Mouse (Mus musculus): ENCODE results near the gene Riok2. TPM values are rescaled to one million over a fixed set of nuclear protein-coding genes. Genes with fewer than 3 reads are reported as not detected.
"Not testable (repeated sequence)": the region's sequence is repeated elsewhere in the genome, so short reads cannot be mapped to it uniquely, and the experiment has no call there.

Riok2 gene
- 27.5 and 27.9 TPM in 2 replicates for polyA plus RNA-seq (2016; fragmentation: Nextera tagmentation; extraction: Ambion mirVana)

DNA sequence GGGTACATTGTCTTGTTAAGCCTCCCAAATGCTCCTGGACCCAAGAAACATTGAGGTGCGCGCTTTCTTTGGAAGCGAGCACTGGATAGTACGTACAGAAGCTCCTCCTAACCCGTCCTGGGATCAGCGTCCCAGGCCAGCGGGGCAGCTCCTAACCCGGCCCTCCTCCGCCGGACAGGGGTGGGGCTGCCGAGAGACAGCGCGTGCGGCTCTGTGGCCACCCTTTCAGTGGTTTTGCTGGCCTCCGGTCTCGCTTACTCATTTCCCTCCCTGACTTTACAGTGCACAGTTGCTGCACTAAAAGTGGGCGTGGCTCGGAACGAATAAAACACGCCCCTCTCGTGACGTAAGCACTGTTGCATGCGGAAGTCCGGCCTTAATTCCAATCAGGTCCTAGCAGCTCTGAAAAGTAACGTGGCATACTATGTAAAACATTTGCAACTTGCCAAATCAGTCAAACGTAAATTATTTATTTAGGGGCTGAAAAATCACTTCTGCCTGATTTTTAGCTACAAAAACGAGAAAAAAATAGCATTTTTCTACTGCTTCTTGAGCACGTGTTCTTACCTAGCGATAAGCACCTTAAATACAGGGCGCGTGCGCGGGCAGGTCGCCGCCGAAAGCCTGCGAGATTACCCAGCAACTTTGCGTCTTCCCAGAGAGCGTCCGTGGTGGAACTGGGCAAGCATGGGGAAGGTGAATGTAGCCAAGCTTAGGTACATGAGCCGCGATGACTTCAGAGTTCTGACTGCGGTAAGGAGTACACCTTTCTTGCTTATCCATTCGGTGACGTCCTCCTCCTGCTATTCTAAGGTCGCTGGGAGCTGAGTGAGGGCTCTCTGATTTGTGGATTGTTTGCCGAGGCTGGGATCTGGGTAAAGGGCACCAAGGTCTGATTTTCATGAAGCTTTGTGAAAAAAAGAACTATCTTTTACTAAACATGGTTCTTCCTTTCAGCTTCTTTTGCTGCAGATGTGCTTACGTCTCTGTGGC is at the start of gene Riok2:
Gene Riok2, plus strand, starts transcription at position 392 of the 993 bp plus-strand sequence.
- Histone ChIP-seq H3K9ac (peak within 1 kb of the TSS; percentile 59), H3K27me3 (replicated peaks) (no peaks in the 10 kb centered on the region), H3K36me3 (peaks cover 9% of the 10 kb centered on the region), H3K4me1 (no peaks in the 10 kb centered on the region; the same call in 1 of the 2 replicates), H3K27ac (0 out of 2 replicates have a peak within 1 kb of the TSS, but pooled peaks have one; percentile 20), H3K4me3 (peak within 1 kb of the TSS; percentile 50), H3K4me2 (replicated peaks) (peak within 1 kb of the TSS; percentile 71), H3K9me3 (no peaks in the 10 kb centered on the region)
- WGBS: under 1% methylated on average over 48 of the region's 48 CpGs
- ATAC-seq (ENCODE audit: low FRiP score, low read depth): peak; percentile 98

DNA sequence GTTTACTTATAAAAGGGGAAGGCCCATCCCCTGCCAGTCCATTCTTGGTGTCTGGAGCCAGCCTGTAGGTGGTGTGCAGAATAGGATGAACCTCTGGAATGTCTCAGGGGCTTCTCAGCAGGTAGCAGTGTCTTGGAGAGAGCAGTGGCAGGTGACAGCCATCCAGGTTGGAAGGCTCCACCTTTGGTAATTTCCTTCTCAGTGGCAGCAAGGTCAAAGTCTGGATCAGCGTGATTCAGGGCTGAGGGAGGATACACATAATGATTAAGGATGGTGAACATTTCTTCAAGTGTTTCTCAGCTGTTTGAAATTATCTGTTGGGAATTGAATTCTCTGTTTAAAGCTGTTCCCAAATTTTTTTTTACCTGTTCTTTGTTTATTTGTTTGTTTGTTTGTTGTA is 48.1 kb upstream of the Riok2 start:
- not testable (repeated sequence) for ATAC-seq (ENCODE audit: low FRiP score, low read depth); H3K4me2 ChIP-seq (replicated peaks); H3K9me3 ChIP-seq; H3K27ac ChIP-seq; H3K27me3 ChIP-seq (replicated peaks); H3K9ac ChIP-seq; H3K4me3 ChIP-seq; H3K36me3 ChIP-seq; H3K4me1 ChIP-seq
- WGBS: 81% methylated on average over 1 of the region's 1 CpGs

DNA sequence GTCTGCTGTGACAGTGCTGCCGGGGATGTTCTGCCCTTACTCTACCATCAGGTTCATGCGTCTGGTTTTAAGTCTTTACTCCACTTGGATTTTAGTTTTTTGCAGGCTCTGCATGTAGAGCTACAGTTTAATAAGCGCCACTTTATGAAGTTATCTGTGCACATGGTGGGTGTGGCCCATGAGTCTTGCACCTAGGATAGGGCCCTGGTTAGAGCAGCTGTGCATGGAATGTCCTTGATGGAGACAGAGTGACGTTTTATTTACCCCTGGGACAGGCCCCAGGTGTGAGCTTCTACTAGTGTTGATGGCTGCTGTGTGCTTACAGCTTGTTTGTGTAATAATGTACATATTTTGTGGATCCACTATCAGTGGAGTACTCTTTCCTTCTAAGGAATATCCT is 47.5 kb upstream of the Riok2 start:
- no peaks in the 10 kb centered on the region for H3K4me1 ChIP-seq
- no peak overlapping the region for H3K27ac ChIP-seq
- WGBS: 90% methylated on average over 4 of the region's 4 CpGs
- H3K4me2 ChIP-seq (replicated peaks): no peak overlapping the region
- H3K36me3 ChIP-seq: no peaks in the 10 kb centered on the region
- no peaks in the 10 kb centered on the region for H3K27me3 ChIP-seq (replicated peaks)
- no peak for ATAC-seq (ENCODE audit: low FRiP score, low read depth)
- no peaks in the 10 kb centered on the region for H3K9me3 ChIP-seq
- no peak overlapping the region for H3K4me3 ChIP-seq
- no peak overlapping the region for H3K9ac ChIP-seq

DNA sequence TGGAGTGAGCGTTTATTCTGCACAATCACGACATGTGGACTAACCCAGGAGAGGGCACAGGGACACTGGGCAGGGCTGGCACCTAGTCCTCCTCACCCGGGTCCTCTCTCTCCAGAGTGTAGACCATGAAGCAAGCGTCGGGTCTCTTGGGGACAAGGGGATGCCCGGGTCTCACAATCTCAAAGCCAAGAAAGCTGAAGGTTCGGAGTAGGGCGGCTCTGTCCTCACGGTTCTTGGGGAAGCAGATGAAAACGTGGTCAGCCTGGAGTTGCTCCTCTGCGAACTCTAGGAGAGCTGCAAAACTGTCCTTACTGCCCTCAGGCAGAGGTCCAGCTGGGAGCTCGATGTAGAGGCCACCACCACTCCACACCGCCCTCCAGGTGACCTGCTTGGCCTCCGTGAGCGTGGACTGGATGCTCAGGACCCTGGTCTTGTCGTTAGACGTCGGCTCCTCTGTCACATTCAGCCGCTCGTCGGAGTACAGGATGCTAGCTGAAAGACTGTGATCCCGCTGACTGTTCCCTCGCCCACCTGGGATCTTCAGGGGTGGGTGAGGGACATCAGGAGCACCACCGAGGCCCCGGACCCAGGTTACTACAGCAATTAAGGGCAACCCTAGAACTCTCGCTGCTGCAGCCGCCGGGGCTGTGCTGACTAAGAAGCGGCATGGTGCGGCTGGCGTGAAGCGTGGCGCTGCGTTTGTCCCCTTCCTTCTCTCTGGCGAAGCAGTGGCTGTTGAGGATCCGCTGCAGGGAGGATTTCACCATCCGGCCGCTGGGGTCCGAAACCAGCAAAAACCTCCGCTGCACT is 28.5 kb upstream of the Riok2 start:
- H3K4me1 ChIP-seq; H3K27ac ChIP-seq; H3K27me3 ChIP-seq (replicated peaks); H3K9me3 ChIP-seq; H3K9ac ChIP-seq; H3K36me3 ChIP-seq: not testable (repeated sequence)
- peak overlapping the region; percentile 22 for H3K4me3 ChIP-seq
- ATAC-seq (ENCODE audit: low FRiP score, low read depth): peak; percentile 84
- WGBS: 5% methylated on average over 36 of the region's 40 CpGs
- peak overlapping the region; percentile 56 for H3K4me2 ChIP-seq (replicated peaks)

DNA sequence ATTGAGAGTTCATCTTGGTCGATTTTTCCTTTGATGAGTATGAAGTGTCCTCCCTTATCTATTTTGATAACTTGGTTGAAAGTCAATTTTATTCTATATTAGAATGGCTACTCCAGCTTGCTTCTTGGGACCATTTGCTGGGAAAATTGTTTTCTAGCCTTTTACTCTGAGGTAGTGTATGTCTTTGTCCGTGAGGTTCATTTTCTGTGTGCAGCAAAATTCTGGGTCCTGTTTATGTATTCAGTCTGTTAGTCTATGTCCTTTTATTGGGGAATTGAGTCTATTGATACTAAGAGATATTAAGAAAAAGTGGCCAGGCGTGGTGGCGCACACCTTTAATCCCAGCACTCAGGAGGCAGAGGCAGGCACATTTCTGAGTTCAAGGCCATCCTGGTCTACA is 27.8 kb upstream of the Riok2 start:
- not testable (repeated sequence) for ATAC-seq (ENCODE audit: low FRiP score, low read depth); H3K4me1 ChIP-seq

DNA sequence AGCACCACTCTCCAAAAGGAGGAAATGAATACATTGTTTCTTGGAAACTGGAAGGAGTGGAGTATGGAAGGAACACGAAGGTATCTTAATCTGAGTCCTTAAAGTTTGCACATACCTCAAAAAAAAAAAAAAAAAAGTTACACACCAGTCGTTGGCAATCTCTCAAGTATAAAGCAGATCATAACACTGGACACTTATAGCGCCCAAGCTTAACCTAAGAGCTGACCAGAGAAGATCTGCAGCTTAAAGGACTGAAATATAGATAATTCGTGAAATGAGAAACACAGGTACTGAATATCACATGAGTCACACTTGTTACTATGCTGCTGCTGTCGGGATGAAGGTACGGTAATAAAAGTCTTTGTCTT is 575 bp upstream of the Riok2 start:
- H3K4me1 ChIP-seq: no peaks in the 10 kb centered on the region; the same call in 1 of the 2 replicates
- no peaks in the 10 kb centered on the region for H3K9me3 ChIP-seq
- H3K9ac ChIP-seq: peak overlapping the region; percentile 59
- no peak for ATAC-seq (ENCODE audit: low FRiP score, low read depth)
- H3K36me3 ChIP-seq: peaks cover 9% of the 10 kb centered on the region
- 8% methylated on average over 6 of the region's 6 CpGs for WGBS
- no peaks in the 10 kb centered on the region for H3K27me3 ChIP-seq (replicated peaks)
- peak overlapping the region; percentile 71 for H3K4me2 ChIP-seq (replicated peaks)
- peak overlapping the region; percentile 50 for H3K4me3 ChIP-seq
- H3K27ac ChIP-seq: no peak overlapping the region

More for the DNA sequence above, 27.8 kb upstream of the Riok2 start:
- not testable (repeated sequence) for H3K27ac ChIP-seq; H3K36me3 ChIP-seq; H3K9ac ChIP-seq; H3K9me3 ChIP-seq; H3K27me3 ChIP-seq (replicated peaks)
- Histone ChIP-seq H3K4me2 (replicated peaks) (peak overlapping the region; percentile 56), H3K4me3 (peak overlapping the region; percentile 22; the same call in 1 of the 2 replicates)
- WGBS: 37% methylated on average over 4 of the region's 4 CpGs

DNA sequence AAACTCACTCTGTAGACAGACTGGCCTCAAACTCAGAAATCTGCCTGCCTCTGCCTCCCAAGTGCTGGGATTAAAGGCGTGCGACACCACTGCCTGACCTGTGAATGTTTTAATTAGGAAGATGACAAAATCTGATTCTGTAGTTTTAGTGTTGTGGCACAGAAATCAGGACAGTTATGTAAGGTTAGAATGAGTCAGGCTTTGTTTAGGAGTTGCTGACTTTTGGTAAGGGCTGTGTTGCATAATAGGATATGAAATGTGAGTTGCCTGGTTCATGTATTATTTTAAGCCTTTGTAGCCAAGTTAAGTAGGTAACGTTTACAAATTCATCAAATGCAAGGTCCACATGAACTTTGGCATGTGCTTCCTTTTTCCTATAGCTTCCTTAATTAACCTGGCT is 1.5 kb downstream of the Riok2 start:
- Histone ChIP-seq H3K4me3 (no peak overlapping the region), H3K4me1 (no peaks in the 10 kb centered on the region; the same call in 1 of the 2 replicates), H3K9ac (no peak overlapping the region), H3K27ac (no peak overlapping the region), H3K27me3 (replicated peaks) (no peaks in the 10 kb centered on the region), H3K36me3 (peaks cover 10% of the 10 kb centered on the region), H3K4me2 (replicated peaks) (peak overlapping the region; percentile 71), H3K9me3 (no peaks in the 10 kb centered on the region)
- WGBS: 95% methylated on average over 3 of the region's 3 CpGs
- ATAC-seq (ENCODE audit: low FRiP score, low read depth): no peak

DNA sequence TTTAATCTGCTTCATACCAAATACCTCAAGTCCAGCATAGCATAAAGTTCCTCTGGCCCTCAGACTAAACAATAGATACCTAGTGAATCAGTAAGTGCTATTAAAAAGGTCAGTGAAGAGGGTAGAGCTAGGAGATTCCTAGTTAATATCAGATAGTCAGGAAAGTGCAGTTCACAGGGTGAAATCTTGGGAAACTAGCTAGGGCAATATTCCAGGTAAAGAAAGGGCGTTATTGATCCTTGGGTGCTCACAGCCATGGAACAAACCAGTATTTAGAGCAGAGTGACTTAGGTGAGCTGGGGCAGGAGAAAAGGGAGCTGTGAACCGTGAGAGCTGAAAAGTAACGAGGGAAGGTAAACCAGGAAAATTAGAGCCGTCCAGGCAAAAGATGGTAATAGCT is 9.6 kb downstream of the Riok2 start:
- no peak overlapping the region for H3K27ac ChIP-seq
- H3K4me2 ChIP-seq (replicated peaks): no peak overlapping the region
- 93% methylated on average over 4 of the region's 4 CpGs for WGBS
- no peak overlapping the region for H3K4me3 ChIP-seq
- peaks cover 60% of the 10 kb centered on the region for H3K36me3 ChIP-seq
- ATAC-seq (ENCODE audit: low FRiP score, low read depth): no peak
- H3K9ac ChIP-seq: no peak overlapping the region
- H3K4me1 ChIP-seq: no peaks in the 10 kb centered on the region
- no peaks in the 10 kb centered on the region for H3K27me3 ChIP-seq (replicated peaks)
- H3K9me3 ChIP-seq: no peaks in the 10 kb centered on the region

DNA sequence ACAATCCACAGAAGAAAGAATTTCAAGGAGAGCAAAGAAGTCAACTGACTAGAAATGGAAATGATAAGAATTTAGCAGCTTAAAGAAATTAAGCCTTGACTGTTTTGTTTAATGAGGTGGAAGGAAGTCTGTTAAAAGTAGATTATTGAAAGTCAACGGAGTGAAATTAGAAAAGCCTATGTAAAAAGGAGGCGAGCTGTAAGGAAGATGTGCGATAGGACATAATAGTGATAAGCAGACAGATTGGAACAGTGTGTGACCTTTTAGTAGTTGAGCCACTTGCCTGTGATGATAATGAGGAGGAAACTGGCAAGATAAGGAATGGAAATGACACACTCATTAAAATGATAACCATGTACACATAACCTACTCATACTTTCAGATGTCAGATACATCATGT is 10.4 kb downstream of the Riok2 start:
- no peaks in the 10 kb centered on the region for H3K27me3 ChIP-seq (replicated peaks)
- H3K4me1 ChIP-seq: no peaks in the 10 kb centered on the region
- H3K9ac ChIP-seq: no peak overlapping the region
- H3K27ac ChIP-seq: no peak overlapping the region
- no peak overlapping the region for H3K4me2 ChIP-seq (replicated peaks)
- H3K4me3 ChIP-seq: no peak overlapping the region
- ATAC-seq (ENCODE audit: low FRiP score, low read depth): no peak
- H3K36me3 ChIP-seq: peaks cover 67% of the 10 kb centered on the region
- H3K9me3 ChIP-seq: no peaks in the 10 kb centered on the region
- 93% methylated on average over 3 of the region's 3 CpGs for WGBS

DNA sequence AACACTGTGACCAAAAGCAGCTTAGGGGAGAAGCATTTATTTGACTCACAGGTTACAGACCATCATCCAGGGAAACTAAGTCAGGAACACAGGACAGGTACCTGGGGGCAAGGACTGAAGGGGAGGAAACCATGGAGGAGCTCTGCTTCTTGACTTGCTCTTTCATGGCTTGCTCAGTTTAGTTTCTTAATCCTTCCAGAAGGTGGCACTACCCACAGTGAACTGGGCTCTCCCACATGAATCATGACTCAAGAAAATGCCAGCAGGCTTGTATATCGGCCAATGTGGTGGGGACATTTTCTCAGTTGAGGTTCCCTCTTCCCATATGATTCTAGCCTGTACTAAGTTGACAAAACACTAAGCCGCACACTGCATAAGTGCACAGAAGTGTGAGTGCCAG is 12.0 kb downstream of the Riok2 start:
- no peak overlapping the region for H3K4me2 ChIP-seq (replicated peaks)
- no peak for ATAC-seq (ENCODE audit: low FRiP score, low read depth)
- H3K36me3 ChIP-seq: peaks cover 66% of the 10 kb centered on the region
- no peaks in the 10 kb centered on the region for H3K4me1 ChIP-seq
- no peak overlapping the region for H3K9ac ChIP-seq
- H3K9me3 ChIP-seq: no peaks in the 10 kb centered on the region
- H3K27me3 ChIP-seq (replicated peaks): no peaks in the 10 kb centered on the region
- 95% methylated on average over 2 of the region's 2 CpGs for WGBS
- H3K4me3 ChIP-seq: no peak overlapping the region
- H3K27ac ChIP-seq: no peak overlapping the region

DNA sequence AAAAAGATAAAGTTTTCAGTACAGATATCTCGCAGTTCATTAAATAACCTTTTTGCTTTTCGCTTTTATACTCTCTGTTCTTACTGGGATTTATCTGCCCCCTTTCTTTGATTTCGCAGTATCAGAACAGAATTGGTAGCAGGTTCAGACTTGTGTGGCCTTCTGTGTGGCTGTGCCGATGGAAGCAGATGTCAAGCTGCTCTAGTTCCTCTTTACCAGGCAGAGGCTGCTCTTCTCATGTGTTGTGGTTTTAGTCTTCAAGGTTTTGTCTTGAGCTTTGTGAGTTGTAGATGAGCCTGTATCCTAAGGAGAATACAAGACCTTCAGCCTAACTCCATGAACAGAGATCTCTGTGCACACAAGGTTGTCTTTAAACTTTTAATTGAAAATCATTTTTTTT is 17.7 kb downstream of the Riok2 start:
- H3K9me3 ChIP-seq: no peaks in the 10 kb centered on the region
- no peak overlapping the region for H3K4me2 ChIP-seq (replicated peaks)
- H3K27me3 ChIP-seq (replicated peaks): no peaks in the 10 kb centered on the region
- peaks cover 24% of the 10 kb centered on the region for H3K36me3 ChIP-seq
- no peak overlapping the region for H3K27ac ChIP-seq
- H3K4me1 ChIP-seq: no peaks in the 10 kb centered on the region
- no peak overlapping the region for H3K4me3 ChIP-seq
- ATAC-seq (ENCODE audit: low FRiP score, low read depth): no peak
- H3K9ac ChIP-seq: no peak overlapping the region
- 95% methylated on average over 4 of the region's 4 CpGs for WGBS

DNA sequence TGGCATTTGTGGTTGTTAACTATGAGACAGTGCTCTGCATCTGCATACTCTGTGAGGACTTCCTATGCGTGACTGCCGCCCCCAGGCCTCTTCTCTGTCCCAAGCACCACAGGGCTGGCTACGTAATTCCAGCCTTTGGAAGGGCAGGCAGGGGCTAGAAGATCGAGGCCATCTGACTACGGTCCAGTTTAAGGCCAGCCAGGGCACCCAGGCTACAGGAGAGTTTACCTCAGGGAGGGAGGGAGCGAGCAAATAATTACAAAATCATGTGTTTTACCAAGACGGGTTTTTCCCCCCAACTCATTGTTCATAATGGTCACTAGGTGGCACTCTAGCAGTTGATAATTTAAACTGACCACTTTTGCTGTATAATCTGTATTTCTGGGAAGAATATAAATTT is 18.8 kb downstream of the Riok2 start:
- H3K4me1 ChIP-seq: no peaks in the 10 kb centered on the region
- ATAC-seq (ENCODE audit: low FRiP score, low read depth): 0 out of 2 replicates have a peak, but pooled peaks have one; percentile 30
- H3K4me3 ChIP-seq: no peak overlapping the region
- H3K4me2 ChIP-seq (replicated peaks): no peak overlapping the region
- H3K9me3 ChIP-seq: no peaks in the 10 kb centered on the region
- H3K27me3 ChIP-seq (replicated peaks): no peaks in the 10 kb centered on the region
- WGBS: 66% methylated on average over 7 of the region's 7 CpGs
- H3K9ac ChIP-seq: no peak overlapping the region
- H3K27ac ChIP-seq: no peak overlapping the region
- H3K36me3 ChIP-seq: peaks cover 18% of the 10 kb centered on the region; the same call in 1 of the 2 replicates
